7 mouse cellular contexts compared by ENCODE assay signal in genomic region chr5:122354492-122355067, GRCm38 (mm10). TPM values are rescaled to one million over a fixed set of nuclear protein-coding genes. Genes with fewer than 3 reads are reported as not detected.
DNase-seq lines count a peak whose midpoint lies in the region; ATAC-seq lines count a peak whose summit lies in the region.

No protein-coding gene starts in this region.

- no peak for DNase-seq in neural tube, embryonic 11.5 days (ENCODE audit: low spot score)
- DNase-seq in neural tube, embryonic 10.5 days (ENCODE audit: extremely low spot score, low spot score), result no peak
- DNase-seq in gastrocnemius, adult 18-20 months (ENCODE audit: low spot score), result no peak
- no peak for DNase-seq in cerebellum, adult 9-10 months

- ATAC-seq in neural tube, embryonic 11.5 days (ENCODE audit: insufficient read depth, low FRiP score, low TSS enrichment), result no peak; the same call in 1 of the 2 replicates
- peak; percentile 10 for ATAC-seq in erythroid progenitor cell, adult 5-6 weeks (replicated peaks; ENCODE audit: low FRiP score, poor library complexity, severe bottlenecking)
- ATAC-seq in limb, embryonic 15.5 days (ENCODE audit: insufficient number of reproducible peaks, low FRiP score, low TSS enrichment, low read depth), result no peak; the same call in 1 of the 2 replicates
- peak; percentile 66; the same call in 1 of the 2 replicates for ATAC-seq in stomach, embryonic 16.5 days (ENCODE audit: insufficient read depth, low FRiP score)

- peak overlapping the region; percentile 83 for H3K9ac ChIP-seq in neural tube, embryonic 11.5 days (ENCODE audit: low read length)
- H3K9ac ChIP-seq in limb, embryonic 15.5 days, result peak overlapping the region; percentile 74
- peak overlapping the region; percentile 96 for H3K9ac ChIP-seq in stomach, embryonic 16.5 days (ENCODE audit: low read length)

- H3K36me3 ChIP-seq in neural tube, embryonic 11.5 days (ENCODE audit: control insufficient read depth, insufficient read depth, low read length), result no peaks in the 10 kb centered on the region
- H3K36me3 ChIP-seq in limb, embryonic 15.5 days, result peaks cover 8% of the 10 kb centered on the region; the same call in 1 of the 2 replicates
- H3K36me3 ChIP-seq in stomach, embryonic 16.5 days (ENCODE audit: control insufficient read depth, insufficient read depth, low read length), result 0 out of 2 replicates have a peak, but pooled peaks cover 3% of the 10 kb centered on the region

- peak overlapping the region; percentile 78 for H3K4me2 ChIP-seq in neural tube, embryonic 11.5 days (ENCODE audit: low read depth)
- H3K4me2 ChIP-seq in limb, embryonic 15.5 days, result peak overlapping the region; percentile 60
- H3K4me2 ChIP-seq in stomach, embryonic 16.5 days (ENCODE audit: low read depth, low read length), result peak overlapping the region; percentile 85

- no peaks in the 10 kb centered on the region for H3K27me3 ChIP-seq in neural tube, embryonic 11.5 days (ENCODE audit: control insufficient read depth, insufficient read depth, low read length)
- no peaks in the 10 kb centered on the region for H3K27me3 ChIP-seq in limb, embryonic 15.5 days
- no peaks in the 10 kb centered on the region for H3K27me3 ChIP-seq in stomach, embryonic 16.5 days (ENCODE audit: control insufficient read depth, insufficient read depth, low read length)

- H3K27ac ChIP-seq in neural tube, embryonic 11.5 days (ENCODE audit: low read depth, low read length), result peak overlapping the region; percentile 65; the same call in 1 of the 2 replicates
- H3K27ac ChIP-seq in limb, embryonic 15.5 days, result peak overlapping the region; percentile 77
- H3K27ac ChIP-seq in stomach, embryonic 16.5 days (ENCODE audit: low read length), result peak overlapping the region; percentile 57

- under 1% methylated on average over 56 of the region's 57 CpGs for WGBS in neural tube, embryonic 11.5 days
- 0% methylated on average over 56 of the region's 57 CpGs for WGBS in limb, embryonic 15.5 days
- under 1% methylated on average over 57 of the region's 57 CpGs for WGBS in stomach, embryonic 16.5 days

- H3K4me1 ChIP-seq in neural tube, embryonic 11.5 days (ENCODE audit: control insufficient read depth, insufficient read depth, low read length), result no peaks in the 10 kb centered on the region; the same call in 1 of the 2 replicates
- H3K4me1 ChIP-seq in limb, embryonic 15.5 days, result peaks cover 7% of the 10 kb centered on the region
- peaks cover 6% of the 10 kb centered on the region; the same call in 1 of the 2 replicates for H3K4me1 ChIP-seq in stomach, embryonic 16.5 days (ENCODE audit: control insufficient read depth, insufficient read depth, low read length)

- H3K9me3 ChIP-seq in neural tube, embryonic 11.5 days (ENCODE audit: control insufficient read depth, low read length), result no peaks in the 10 kb centered on the region
- H3K9me3 ChIP-seq in limb, embryonic 15.5 days, result no peaks in the 10 kb centered on the region
- H3K9me3 ChIP-seq in stomach, embryonic 16.5 days (replicated peaks; ENCODE audit: control insufficient read depth, low read length), result no peaks in the 10 kb centered on the region

- peak overlapping the region; percentile 77 for H3K4me3 ChIP-seq in neural tube, embryonic 11.5 days (ENCODE audit: low read depth, low read length)
- peak overlapping the region; percentile 95 for H3K4me3 ChIP-seq in limb, embryonic 15.5 days
- peak overlapping the region; percentile 96 for H3K4me3 ChIP-seq in stomach, embryonic 16.5 days (replicated peaks; ENCODE audit: low read length)

RNA-seq across cellular contexts. Expression of gene Vps29, which starts 0.4 kb away (rescaled TPM):
- 219 and 236 TPM in 2 replicates for polyA plus RNA-seq in neural tube, embryonic 11.5 days (2014; fragmentation: Nextera tagmentation; extraction: Ambion mirVana)
- total RNA-seq in erythroid progenitor cell, adult 5-6 weeks (2015; ENCODE audit: low replicate concordance), result 40.2 and 62.7 TPM in 2 replicates
- total RNA-seq in erythroid progenitor cell, adult 5-6 weeks (2017; ENCODE audit: low replicate concordance), result 15.1 and 32.0 TPM in 2 replicates
- 184 and 185 TPM in 2 replicates for polyA plus RNA-seq in limb, embryonic 15.5 days (2015; fragmentation: Nextera tagmentation; extraction: Ambion mirVana)
- 203 and 220 TPM in 2 replicates for polyA plus RNA-seq in stomach, embryonic 16.5 days (2015; fragmentation: Nextera tagmentation; extraction: Ambion mirVana)
- total RNA-seq in gastrocnemius, adult 18-20 months (2021), result 10 to 100 TPM; 43.7 to 48.5 TPM

RNA-seq across cellular contexts. Expression of gene Rad9b, which starts 0.5 kb away (rescaled TPM):
- 6.9 and 9.3 TPM in 2 replicates for polyA plus RNA-seq in neural tube, embryonic 11.5 days (2014; fragmentation: Nextera tagmentation; extraction: Ambion mirVana)
- total RNA-seq in erythroid progenitor cell, adult 5-6 weeks (2015; ENCODE audit: low replicate concordance), result 0.36 TPM in 1 of 2 replicates, not detected in the other
- 0.15 and 4.1 TPM in 2 replicates for total RNA-seq in erythroid progenitor cell, adult 5-6 weeks (2017; ENCODE audit: low replicate concordance)
- polyA plus RNA-seq in limb, embryonic 15.5 days (2015; fragmentation: Nextera tagmentation; extraction: Ambion mirVana), result 10.9 and 11.5 TPM in 2 replicates
- polyA plus RNA-seq in stomach, embryonic 16.5 days (2015; fragmentation: Nextera tagmentation; extraction: Ambion mirVana), result 10.7 and 10.8 TPM in 2 replicates
- under 1 TPM; 0.27 to 0.69 TPM for total RNA-seq in gastrocnemius, adult 18-20 months (2021)

RNA-seq across cellular contexts. Expression of gene Gpn3, which starts 17.1 kb away (rescaled TPM):
- polyA plus RNA-seq in neural tube, embryonic 11.5 days (2014; fragmentation: Nextera tagmentation; extraction: Ambion mirVana), result 68.4 and 71.2 TPM in 2 replicates
- 30.2 and 39.6 TPM in 2 replicates for total RNA-seq in erythroid progenitor cell, adult 5-6 weeks (2015; ENCODE audit: low replicate concordance)
- 15.2 and 16.8 TPM in 2 replicates for total RNA-seq in erythroid progenitor cell, adult 5-6 weeks (2017; ENCODE audit: low replicate concordance)
- 60.5 and 68.7 TPM in 2 replicates for polyA plus RNA-seq in limb, embryonic 15.5 days (2015; fragmentation: Nextera tagmentation; extraction: Ambion mirVana)
- 57.0 and 57.9 TPM in 2 replicates for polyA plus RNA-seq in stomach, embryonic 16.5 days (2015; fragmentation: Nextera tagmentation; extraction: Ambion mirVana)
- 10 to 100 TPM; 32.8 to 35.3 TPM for total RNA-seq in gastrocnemius, adult 18-20 months (2021)

RNA-seq across cellular contexts. Expression of gene Fam216a, which starts 17.6 kb away (rescaled TPM):
- 115 and 116 TPM in 2 replicates for polyA plus RNA-seq in neural tube, embryonic 11.5 days (2014; fragmentation: Nextera tagmentation; extraction: Ambion mirVana)
- 10.8 and 20.1 TPM in 2 replicates for total RNA-seq in erythroid progenitor cell, adult 5-6 weeks (2015; ENCODE audit: low replicate concordance)
- 10.4 and 19.4 TPM in 2 replicates for total RNA-seq in erythroid progenitor cell, adult 5-6 weeks (2017; ENCODE audit: low replicate concordance)
- 58.3 and 59.3 TPM in 2 replicates for polyA plus RNA-seq in limb, embryonic 15.5 days (2015; fragmentation: Nextera tagmentation; extraction: Ambion mirVana)
- 35.4 and 35.8 TPM in 2 replicates for polyA plus RNA-seq in stomach, embryonic 16.5 days (2015; fragmentation: Nextera tagmentation; extraction: Ambion mirVana)
- total RNA-seq in gastrocnemius, adult 18-20 months (2021), result 1 to 10 TPM; 4.5 to 5.4 TPM

RNA-seq across cellular contexts. Expression of gene Arpc3, which starts 37.1 kb away (rescaled TPM):
- 65.8 and 67.4 TPM in 2 replicates for polyA plus RNA-seq in neural tube, embryonic 11.5 days (2014; fragmentation: Nextera tagmentation; extraction: Ambion mirVana)
- total RNA-seq in erythroid progenitor cell, adult 5-6 weeks (2015; ENCODE audit: low replicate concordance), result 115 and 159 TPM in 2 replicates
- total RNA-seq in erythroid progenitor cell, adult 5-6 weeks (2017; ENCODE audit: low replicate concordance), result 270 and 286 TPM in 2 replicates
- polyA plus RNA-seq in limb, embryonic 15.5 days (2015; fragmentation: Nextera tagmentation; extraction: Ambion mirVana), result 141 and 177 TPM in 2 replicates
- 161 and 164 TPM in 2 replicates for polyA plus RNA-seq in stomach, embryonic 16.5 days (2015; fragmentation: Nextera tagmentation; extraction: Ambion mirVana)
- 10 to 100 TPM; 54.0 to 63.0 TPM for total RNA-seq in gastrocnemius, adult 18-20 months (2021)

Comparison
In these comparisons a context has a peak if more than half of its experiments do, and no peak if none do; other contexts are left out.
1. ATAC-seq: peak in erythroid progenitor cell, adult 5-6 weeks (single experiment) and stomach, embryonic 16.5 days (single experiment); none in neural tube, embryonic 11.5 days (single experiment) and limb, embryonic 15.5 days (single experiment).
2. Peak in every context shown above with its lines, with median percentiles within 50 percentile points of each other: H3K27ac ChIP-seq, H3K4me2 ChIP-seq, H3K4me3 ChIP-seq and H3K9ac ChIP-seq.